Mouse (Mus musculus) gastrocnemius, postnatal 4 days (tissue): ENCODE data around the gene Vps54. TPM values are rescaled to one million over a fixed set of nuclear protein-coding genes. Genes with fewer than 3 reads are reported as not detected.

Experiments used
- DNase-seq, 2 experiments: peaks; one replicate each; pipeline ENCODE4 v3.0.0; 2021 to 2022; ENCODE audit warnings: low spot score in 2 of 2, mixed read lengths in 2 of 2
- microRNA-seq: library from miRNA; unstranded; fragments of <30 nt; microRNA quantifications from one replicate; pipeline ENCODE4 v1.2.0, GENCODE M21; 2021
- total RNA-seq, 2 experiments: library from RNA; stranded (reverse); gene quantifications; 2 replicates each; pipeline ENCODE4 v1.2.3; 2021

Vps54 gene
- total RNA-seq, 2 experiments from 2014 or later = 23.4 to 29.1 TPM

- no peak for DNase-seq
Observed at GRCm38 (mm10) chr11:21332639-21333295, 93.7 kb downstream of the Vps54 start.

GRCm38 (mm10) chr11:21337855-21338254 is 98.8 kb downstream of the Vps54 start:
- DNase-seq = no peak

- DNase-seq = no peak
Observed at GRCm38 (mm10) chr11:21339088-21339487, 100.0 kb downstream of the Vps54 start.

GRCm38 (mm10) chr11:21343490-21343889 is 104.4 kb downstream of the Vps54 start:
- no peak for DNase-seq

- DNase-seq = no peak
Observed at GRCm38 (mm10) chr11:21346020-21346419, 106.9 kb downstream of the Vps54 start.

- DNase-seq = no peak
Observed at GRCm38 (mm10) chr11:21348890-21349289, 109.8 kb downstream of the Vps54 start.

- DNase-seq = no peak
Observed at GRCm38 (mm10) chr11:21351296-21351695, 112.2 kb downstream of the Vps54 start.

GRCm38 (mm10) chr11:21363144-21363940 is 124.3 kb downstream of the Vps54 start:
- no peak for DNase-seq

GRCm38 (mm10) chr11:21368466-21368865 is 129.4 kb downstream of the Vps54 start:
- no peak for DNase-seq

GRCm38 (mm10) chr11:21369248-21370016 is 130.4 kb downstream of the Vps54 start:
- no peak for DNase-seq

- DNase-seq = peak; percentile 81 to 90
Observed at GRCm38 (mm10) chr11:21370399-21371121, 131.5 kb downstream of the Vps54 start.

Small RNA genes within 50 kb of the gene (microRNA-seq; reads per million reads assigned to microRNA genes)
- gene Mir1933 = not detected

Other genes starting within 250 kb of the Vps54 start
- 10 to 100 TPM; 18.4 to 24.6 TPM for gene Peli1, start 148.0 kb upstream of the Vps54 start, total RNA-seq
- 100 to 1,000 TPM; 285 to 289 TPM for gene Ugp2, start 131.9 kb downstream of the Vps54 start, total RNA-seq